Mouse (Mus musculus): ENCODE data around the gene Ndufv3. TPM values are rescaled to one million over a fixed set of nuclear protein-coding genes. Genes with fewer than 3 reads are reported as not detected.
A peak's percentile ranks its signal among the peaks of the same experiment; 100 is the strongest.

Ndufv3 gene
- 231 and 270 TPM in 2 replicates for polyA plus RNA-seq (2014; fragmentation: Nextera tagmentation; extraction: Ambion mirVana)

GRCm38 (mm10) chr17:31519946-31520838 lies at the start of gene Ndufv3, which contains the start of gene Wdr4:
TSS of gene Ndufv3 (plus strand) at chr17:31520115.
TSS of gene Wdr4 (minus strand) at chr17:31519980.
- Histone ChIP-seq H3K4me3 (ENCODE audit: low read length) (peak within 1 kb of the TSS; percentile 87), H3K9me3 (ENCODE audit: control insufficient read depth, low read length) (no peaks in the 10 kb centered on the region), H3K4me2 (replicated peaks; ENCODE audit: low read depth, low read length) (peak within 1 kb of the TSS; percentile 72), H3K9ac (ENCODE audit: low read depth, low read length) (peak within 1 kb of the TSS; percentile 76), H3K4me1 (ENCODE audit: control insufficient read depth, insufficient read depth, low read length) (peaks cover 14% of the 10 kb centered on the region), H3K27ac (ENCODE audit: low read depth, low read length) (peak within 1 kb of the TSS; percentile 65; the same call in 1 of the 2 replicates), H3K27me3 (ENCODE audit: control insufficient read depth, insufficient read depth, low read length) (no peaks in the 10 kb centered on the region), H3K36me3 (ENCODE audit: control insufficient read depth, insufficient read depth, low read length) (peaks cover 14% of the 10 kb centered on the region; the same call in 1 of the 2 replicates)
- 1% methylated on average over 44 of the region's 45 CpGs for WGBS
- ATAC-seq (ENCODE audit: low FRiP score, low TSS enrichment) = peak; percentile 98

GRCm38 (mm10) chr17:31470766-31471418 lies 49.0 kb upstream of the Ndufv3 start:
- Histone ChIP-seq H3K36me3 (ENCODE audit: control insufficient read depth, insufficient read depth, low read length) (peaks cover 38% of the 10 kb centered on the region; the same call in 1 of the 2 replicates), H3K27ac (ENCODE audit: low read depth, low read length) (no peak overlapping the region), H3K27me3 (ENCODE audit: control insufficient read depth, insufficient read depth, low read length) (no peaks in the 10 kb centered on the region), H3K9me3 (ENCODE audit: control insufficient read depth, low read length) (no peaks in the 10 kb centered on the region), H3K9ac (ENCODE audit: low read depth, low read length) (no peak overlapping the region), H3K4me2 (replicated peaks; ENCODE audit: low read depth, low read length) (no peak overlapping the region), H3K4me1 (ENCODE audit: control insufficient read depth, insufficient read depth, low read length) (no peaks in the 10 kb centered on the region), H3K4me3 (ENCODE audit: low read length) (no peak overlapping the region)
- no peak for ATAC-seq (ENCODE audit: low FRiP score, low TSS enrichment)
- 94% methylated on average over 5 of the region's 5 CpGs for WGBS

- H3K9ac ChIP-seq (ENCODE audit: low read depth, low read length) = no peak overlapping the region
- no peaks in the 10 kb centered on the region for H3K9me3 ChIP-seq (ENCODE audit: control insufficient read depth, low read length)
- no peak for ATAC-seq (ENCODE audit: low FRiP score, low TSS enrichment)
- H3K27ac ChIP-seq (ENCODE audit: low read depth, low read length) = no peak overlapping the region
- H3K4me1 ChIP-seq (ENCODE audit: control insufficient read depth, insufficient read depth, low read length) = no peaks in the 10 kb centered on the region
- peaks cover 31% of the 10 kb centered on the region; the same call in 1 of the 2 replicates for H3K36me3 ChIP-seq (ENCODE audit: control insufficient read depth, insufficient read depth, low read length)
- 86% methylated on average over 6 of the region's 6 CpGs for WGBS
- H3K27me3 ChIP-seq (ENCODE audit: control insufficient read depth, insufficient read depth, low read length) = no peaks in the 10 kb centered on the region
- no peak overlapping the region for H3K4me2 ChIP-seq (replicated peaks; ENCODE audit: low read depth, low read length)
- no peak overlapping the region for H3K4me3 ChIP-seq (ENCODE audit: low read length)
Measured at GRCm38 (mm10) chr17:31474388-31474787, 45.5 kb upstream of the Ndufv3 start.

DNA sequence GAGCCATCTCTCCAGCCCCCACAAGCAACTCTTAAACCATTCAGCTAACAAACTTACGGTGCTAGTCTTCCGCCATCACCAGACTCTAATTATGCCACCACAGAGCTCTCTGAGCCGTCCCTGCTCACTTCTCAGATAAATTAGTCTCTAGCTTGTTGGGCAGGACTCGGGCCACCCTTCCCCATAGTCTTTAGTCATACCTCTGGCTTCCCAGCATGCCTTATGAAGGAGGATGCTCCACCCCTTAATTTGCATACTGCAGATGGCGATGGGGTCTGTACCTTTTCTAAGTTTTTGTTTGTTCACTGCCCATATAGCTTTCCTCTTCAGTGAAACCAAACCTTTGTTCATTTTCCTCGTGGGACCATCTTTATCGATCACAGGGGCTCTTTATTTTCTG lies 41.3 kb upstream of the Ndufv3 start:
- WGBS = 78% methylated on average over 7 of the region's 7 CpGs
- H3K27me3 ChIP-seq (ENCODE audit: control insufficient read depth, insufficient read depth, low read length) = no peaks in the 10 kb centered on the region
- no peak overlapping the region for H3K27ac ChIP-seq (ENCODE audit: low read depth, low read length)
- H3K9ac ChIP-seq (ENCODE audit: low read depth, low read length) = no peak overlapping the region
- no peak overlapping the region for H3K4me2 ChIP-seq (replicated peaks; ENCODE audit: low read depth, low read length)
- ATAC-seq (ENCODE audit: low FRiP score, low TSS enrichment) = no peak
- H3K36me3 ChIP-seq (ENCODE audit: control insufficient read depth, insufficient read depth, low read length) = peaks cover 5% of the 10 kb centered on the region; the same call in 1 of the 2 replicates
- no peaks in the 10 kb centered on the region for H3K9me3 ChIP-seq (ENCODE audit: control insufficient read depth, low read length)
- no peak overlapping the region for H3K4me3 ChIP-seq (ENCODE audit: low read length)
- no peaks in the 10 kb centered on the region for H3K4me1 ChIP-seq (ENCODE audit: control insufficient read depth, insufficient read depth, low read length)

DNA sequence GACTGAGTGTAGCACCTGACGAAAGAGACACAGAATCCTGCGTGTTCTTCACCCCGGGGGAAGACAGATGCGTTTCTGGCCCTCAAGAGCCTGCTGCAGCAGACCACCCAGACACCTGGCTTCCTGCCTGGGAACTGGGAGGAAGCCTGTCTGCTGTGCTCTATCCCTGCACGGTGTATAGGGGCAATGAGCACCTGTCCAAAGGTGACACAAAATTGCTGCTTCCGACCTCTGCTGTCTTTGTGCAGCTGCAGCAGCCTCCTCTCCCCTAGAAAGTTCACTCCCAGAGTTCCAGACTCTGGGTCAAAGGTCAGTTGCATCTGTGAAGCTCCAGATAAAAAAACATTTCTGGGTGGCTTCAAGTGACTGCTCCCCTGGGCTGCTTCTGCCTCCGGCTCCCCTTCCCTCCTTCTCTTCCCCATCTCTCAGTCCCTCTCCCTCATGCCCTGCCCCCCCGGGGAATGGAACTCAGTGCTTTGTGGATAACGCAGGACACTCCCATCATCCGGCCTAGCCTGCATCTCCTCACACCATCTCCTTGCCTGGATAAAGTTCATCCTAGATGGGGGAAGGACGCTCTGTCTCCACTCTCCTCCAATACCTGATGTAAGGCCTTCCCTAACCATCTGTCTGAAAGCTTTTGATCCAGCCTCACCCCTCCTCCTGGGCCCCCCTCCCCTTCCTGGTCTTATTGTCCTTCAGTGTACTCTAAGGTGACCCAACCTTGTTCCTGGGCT lies 40.6 kb upstream of the Ndufv3 start:
- Histone ChIP-seq H3K4me2 (replicated peaks; ENCODE audit: low read depth, low read length) (no peak overlapping the region), H3K4me1 (ENCODE audit: control insufficient read depth, insufficient read depth, low read length) (no peaks in the 10 kb centered on the region), H3K9me3 (ENCODE audit: control insufficient read depth, low read length) (no peaks in the 10 kb centered on the region), H3K4me3 (ENCODE audit: low read length) (no peak overlapping the region), H3K9ac (ENCODE audit: low read depth, low read length) (no peak overlapping the region), H3K27ac (ENCODE audit: low read depth, low read length) (no peak overlapping the region), H3K27me3 (ENCODE audit: control insufficient read depth, insufficient read depth, low read length) (no peaks in the 10 kb centered on the region), H3K36me3 (ENCODE audit: control insufficient read depth, insufficient read depth, low read length) (peaks cover 5% of the 10 kb centered on the region; the same call in 1 of the 2 replicates)
- WGBS = 48% methylated on average over 11 of the region's 11 CpGs
- no peak; the same call in 1 of the 2 replicates for ATAC-seq (ENCODE audit: low FRiP score, low TSS enrichment)

GRCm38 (mm10) chr17:31486616-31487198 lies 33.2 kb upstream of the Ndufv3 start:
- H3K4me2 ChIP-seq (replicated peaks; ENCODE audit: low read depth, low read length) = no peak overlapping the region
- no peaks in the 10 kb centered on the region for H3K36me3 ChIP-seq (ENCODE audit: control insufficient read depth, insufficient read depth, low read length)
- H3K9ac ChIP-seq (ENCODE audit: low read depth, low read length) = no peak overlapping the region
- no peaks in the 10 kb centered on the region for H3K27me3 ChIP-seq (ENCODE audit: control insufficient read depth, insufficient read depth, low read length)
- H3K4me1 ChIP-seq (ENCODE audit: control insufficient read depth, insufficient read depth, low read length) = no peaks in the 10 kb centered on the region
- H3K27ac ChIP-seq (ENCODE audit: low read depth, low read length) = no peak overlapping the region
- ATAC-seq (ENCODE audit: low FRiP score, low TSS enrichment) = no peak
- 64% methylated on average over 10 of the region's 10 CpGs for WGBS
- no peak overlapping the region for H3K4me3 ChIP-seq (ENCODE audit: low read length)
- no peaks in the 10 kb centered on the region for H3K9me3 ChIP-seq (ENCODE audit: control insufficient read depth, low read length)

- H3K9ac ChIP-seq (ENCODE audit: low read depth, low read length) = no peak overlapping the region
- no peaks in the 10 kb centered on the region for H3K27me3 ChIP-seq (ENCODE audit: control insufficient read depth, insufficient read depth, low read length)
- H3K9me3 ChIP-seq (ENCODE audit: control insufficient read depth, low read length) = no peaks in the 10 kb centered on the region
- WGBS = 24% methylated on average over 6 of the region's 6 CpGs
- H3K4me2 ChIP-seq (replicated peaks; ENCODE audit: low read depth, low read length) = no peak overlapping the region
- no peaks in the 10 kb centered on the region for H3K36me3 ChIP-seq (ENCODE audit: control insufficient read depth, insufficient read depth, low read length)
- no peak overlapping the region for H3K27ac ChIP-seq (ENCODE audit: low read depth, low read length)
- no peak for ATAC-seq (ENCODE audit: low FRiP score, low TSS enrichment)
- no peak overlapping the region for H3K4me3 ChIP-seq (ENCODE audit: low read length)
- no peaks in the 10 kb centered on the region for H3K4me1 ChIP-seq (ENCODE audit: control insufficient read depth, insufficient read depth, low read length)
Measured at GRCm38 (mm10) chr17:31487433-31488060, 32.4 kb upstream of the Ndufv3 start.

DNA sequence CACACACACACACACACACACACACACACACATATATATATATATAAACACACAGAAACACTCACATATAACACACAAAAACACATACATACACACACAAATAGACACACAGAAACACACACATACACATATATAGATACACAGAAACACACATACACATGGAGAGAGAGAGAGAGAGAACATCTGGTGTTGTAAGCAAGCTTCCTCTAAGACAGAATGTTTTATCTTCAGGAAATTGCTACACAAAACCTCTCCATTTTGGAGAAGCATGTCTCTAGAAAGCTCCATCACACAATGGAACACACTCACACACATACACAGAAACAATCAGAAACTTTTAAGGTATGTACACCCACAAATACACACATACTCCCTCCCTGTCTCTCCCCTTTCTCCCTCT lies 28.6 kb upstream of the Ndufv3 start:
- no peak overlapping the region for H3K4me2 ChIP-seq (replicated peaks; ENCODE audit: low read depth, low read length)
- H3K4me3 ChIP-seq (ENCODE audit: low read length) = no peak overlapping the region
- no peaks in the 10 kb centered on the region for H3K9me3 ChIP-seq (ENCODE audit: control insufficient read depth, low read length)
- H3K27ac ChIP-seq (ENCODE audit: low read depth, low read length) = no peak overlapping the region
- no peak overlapping the region for H3K9ac ChIP-seq (ENCODE audit: low read depth, low read length)
- H3K4me1 ChIP-seq (ENCODE audit: control insufficient read depth, insufficient read depth, low read length) = no peaks in the 10 kb centered on the region
- no peaks in the 10 kb centered on the region for H3K27me3 ChIP-seq (ENCODE audit: control insufficient read depth, insufficient read depth, low read length)
- H3K36me3 ChIP-seq (ENCODE audit: control insufficient read depth, insufficient read depth, low read length) = peaks cover 15% of the 10 kb centered on the region
- ATAC-seq (ENCODE audit: low FRiP score, low TSS enrichment) = no peak
